Mouse (Mus musculus) gastrocnemius, postnatal 10 days (tissue): ENCODE measurements around the gene Tcea3. TPM values are rescaled to one million over a fixed set of nuclear protein-coding genes. Genes with fewer than 3 reads are reported as not detected.

Experiments
- DNase-seq: peaks from one replicate; pipeline ENCODE4 v3.0.0; 2021; ENCODE audit warnings: mixed read lengths
- total RNA-seq, 2 experiments: library from RNA; stranded (reverse); gene quantifications; 2 replicates each; pipeline ENCODE4 v1.2.3; 2021

Gene Tcea3
- total RNA-seq, 2 experiments from 2014 or later, result 199 to 247 TPM

DNA sequence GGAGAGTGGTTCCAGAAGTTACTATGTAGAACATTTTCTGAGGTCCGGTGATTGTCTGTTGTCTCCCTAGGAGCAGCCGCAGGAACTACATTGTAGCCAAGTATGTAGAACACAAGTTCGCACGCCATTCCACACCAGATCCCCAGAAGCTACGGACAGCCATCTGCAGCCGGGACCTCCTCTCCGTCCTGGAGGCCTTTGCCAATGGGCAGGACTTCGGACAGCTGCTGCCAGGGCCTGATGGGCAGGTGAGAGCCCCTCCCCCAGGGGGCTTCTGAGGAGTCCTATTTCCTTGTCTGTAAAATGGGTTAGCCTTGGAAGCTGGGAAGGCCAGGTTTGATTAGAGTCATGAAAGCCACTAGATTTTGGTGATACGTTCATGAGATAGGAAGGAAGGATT, 8.4 kb upstream of the Tcea3 start:
- no peak for DNase-seq

GRCm38 (mm10) chr4:136239622-136240021, 7.9 kb upstream of the Tcea3 start:
- peak; percentile 88 for DNase-seq

GRCm38 (mm10) chr4:136240123-136240522, 7.4 kb upstream of the Tcea3 start:
- no peak for DNase-seq

- DNase-seq, result no peak
These were observed 6.6 kb upstream of the Tcea3 start for GRCm38 (mm10) chr4:136240955-136241354.

GRCm38 (mm10) chr4:136242065-136242703, 5.3 kb upstream of the Tcea3 start:
- no peak for DNase-seq

GRCm38 (mm10) chr4:136242728-136243127, 4.8 kb upstream of the Tcea3 start:
- DNase-seq, result no peak

DNA sequence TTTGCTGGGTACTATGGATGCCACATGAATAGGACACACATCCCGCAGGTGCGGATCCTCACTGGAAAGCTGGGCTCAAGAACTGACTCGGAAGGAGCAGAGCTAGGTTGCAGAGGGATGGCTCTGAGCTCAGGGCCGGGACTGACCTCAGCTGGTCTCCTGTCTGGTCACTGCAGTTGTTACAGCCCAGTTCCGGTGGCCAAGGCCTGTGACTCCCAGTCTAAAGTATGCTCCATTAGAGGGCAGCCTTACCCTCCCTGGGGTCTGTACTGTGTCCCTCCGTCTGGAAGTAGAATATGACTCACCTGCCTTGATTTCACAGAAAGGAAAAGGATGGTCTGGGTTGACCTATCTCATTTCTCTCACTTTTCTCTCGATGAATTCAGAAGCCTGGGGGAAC, 3.3 kb upstream of the Tcea3 start:
- no peak for DNase-seq

- no peak for DNase-seq
These were observed 1.8 kb upstream of the Tcea3 start for GRCm38 (mm10) chr4:136245681-136246080.

GRCm38 (mm10) chr4:136246568-136246969, 960 bp upstream of the Tcea3 start:
- no peak for DNase-seq

GRCm38 (mm10) chr4:136247386-136247728, 172 bp upstream of the Tcea3 start:
- DNase-seq, result no peak

- DNase-seq, result peak; percentile 65
These were observed 1.2 kb downstream of the Tcea3 start for GRCm38 (mm10) chr4:136248464-136249331.

DNA sequence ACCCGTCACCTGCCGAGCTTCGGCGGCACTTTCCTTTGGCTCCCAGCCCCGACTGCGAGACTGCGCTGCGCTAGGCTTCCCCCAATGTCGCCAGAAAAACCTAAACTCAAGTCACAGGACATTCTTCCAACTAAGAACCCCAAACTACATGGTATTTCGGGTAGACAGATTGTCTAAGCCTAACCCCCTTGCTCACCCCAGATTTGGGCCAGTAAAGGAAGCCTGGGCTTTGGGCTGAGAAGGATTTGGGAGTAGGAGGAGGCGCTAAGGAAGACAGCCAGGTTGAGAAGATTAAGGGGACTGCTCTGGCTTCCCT, 1.8 kb downstream of the Tcea3 start:
- DNase-seq, result no peak

DNA sequence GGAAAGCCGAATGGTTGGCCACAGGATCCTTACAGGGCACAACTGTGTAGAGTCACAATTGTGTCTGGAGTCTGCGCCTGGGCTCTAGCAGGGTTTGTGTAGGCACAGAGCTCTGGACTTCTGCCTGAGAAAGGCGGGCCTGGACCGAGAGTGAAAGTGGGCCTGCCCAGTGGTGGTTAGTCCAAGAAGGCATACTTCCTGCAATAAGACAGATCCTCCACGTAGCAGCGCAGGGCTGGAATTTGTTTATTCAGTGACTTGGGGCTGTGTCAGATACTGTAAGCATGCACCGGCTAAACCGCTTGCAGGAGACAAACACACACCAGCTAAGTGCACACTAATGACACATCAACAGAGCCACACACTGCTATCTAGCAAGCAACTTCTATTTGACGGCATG, 2.3 kb downstream of the Tcea3 start:
- DNase-seq, result peak; percentile 58

GRCm38 (mm10) chr4:136255919-136256318, 8.4 kb downstream of the Tcea3 start:
- no peak for DNase-seq

DNA sequence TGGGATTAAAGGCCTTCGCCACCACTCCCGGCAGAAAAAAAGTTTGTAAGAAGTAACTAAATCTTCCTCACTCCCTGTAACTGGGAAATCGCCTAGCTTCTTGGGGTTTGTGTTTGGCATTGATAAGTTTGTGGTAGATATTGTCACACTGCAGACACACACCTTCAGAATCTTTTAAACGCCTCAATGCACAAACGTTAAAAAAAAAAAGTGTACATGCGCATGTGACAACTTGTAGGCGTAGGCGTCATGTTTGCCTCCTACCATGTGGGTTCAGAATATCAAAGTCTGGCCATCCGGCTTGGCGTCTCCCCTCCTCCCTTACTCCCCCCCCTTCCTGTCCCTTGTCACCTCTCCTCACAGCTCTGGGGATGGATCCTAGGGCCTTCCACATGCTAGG, 9.2 kb downstream of the Tcea3 start:
- no peak for DNase-seq

GRCm38 (mm10) chr4:136259916-136260315, 12.4 kb downstream of the Tcea3 start:
- DNase-seq, result no peak

- DNase-seq, result peak; percentile 93
These were observed 13.1 kb downstream of the Tcea3 start for GRCm38 (mm10) chr4:136260491-136261180.

DNA sequence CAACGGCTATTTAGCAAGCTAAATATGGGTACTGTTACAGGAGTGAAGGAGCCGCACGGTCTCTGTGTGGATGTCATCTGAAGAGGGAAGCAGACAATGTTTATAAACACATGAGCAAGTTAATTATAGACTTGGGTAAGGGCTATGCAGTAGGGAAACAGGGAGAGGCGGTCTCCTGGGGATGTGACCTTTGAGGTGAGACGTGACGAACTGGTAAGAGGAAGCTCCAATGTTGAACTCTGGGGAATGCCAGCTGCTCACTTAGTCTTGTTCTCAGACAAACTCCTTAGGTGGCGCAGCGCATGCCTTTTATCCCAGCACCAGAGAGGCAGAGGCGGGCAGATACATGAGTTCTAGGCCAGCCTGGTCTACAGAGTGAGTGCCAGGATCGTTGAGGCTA, 14.4 kb downstream of the Tcea3 start:
- DNase-seq, result no peak

- no peak for DNase-seq
These were observed 16.0 kb downstream of the Tcea3 start for GRCm38 (mm10) chr4:136263555-136263954.

DNA sequence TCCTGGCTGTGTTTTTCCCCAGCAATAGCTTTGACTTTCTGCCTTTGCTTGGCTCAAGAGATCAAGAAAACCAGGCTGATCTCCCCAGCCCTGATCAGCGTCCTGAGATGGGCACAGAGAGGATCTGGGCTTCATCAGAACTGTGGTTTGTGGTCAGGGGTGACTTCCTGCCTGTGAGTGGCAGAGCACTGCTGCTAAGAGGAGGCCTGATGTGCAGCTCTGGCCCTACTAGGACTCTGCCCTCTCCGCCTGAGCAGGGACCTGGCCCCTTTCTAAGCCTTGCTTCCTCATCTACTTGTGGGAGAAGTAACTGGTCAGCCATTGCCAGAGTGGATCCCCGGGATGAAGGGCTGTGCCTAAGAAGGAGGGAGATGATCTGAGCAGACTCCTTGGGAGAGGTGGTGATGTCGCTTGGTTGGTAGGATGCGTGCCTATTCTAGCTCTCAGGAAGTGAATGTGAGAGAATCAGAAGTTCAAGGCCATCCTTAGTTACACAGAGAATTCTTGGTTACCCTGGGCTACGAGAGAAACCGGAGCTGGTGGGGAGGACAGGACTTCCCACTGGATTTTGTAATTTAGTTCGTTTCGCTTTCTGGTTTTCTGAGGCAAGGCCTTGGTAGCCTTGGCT, 19.3 kb downstream of the Tcea3 start:
- DNase-seq, result no peak

GRCm38 (mm10) chr4:136268912-136269311, 21.4 kb downstream of the Tcea3 start:
- DNase-seq, result no peak

DNA sequence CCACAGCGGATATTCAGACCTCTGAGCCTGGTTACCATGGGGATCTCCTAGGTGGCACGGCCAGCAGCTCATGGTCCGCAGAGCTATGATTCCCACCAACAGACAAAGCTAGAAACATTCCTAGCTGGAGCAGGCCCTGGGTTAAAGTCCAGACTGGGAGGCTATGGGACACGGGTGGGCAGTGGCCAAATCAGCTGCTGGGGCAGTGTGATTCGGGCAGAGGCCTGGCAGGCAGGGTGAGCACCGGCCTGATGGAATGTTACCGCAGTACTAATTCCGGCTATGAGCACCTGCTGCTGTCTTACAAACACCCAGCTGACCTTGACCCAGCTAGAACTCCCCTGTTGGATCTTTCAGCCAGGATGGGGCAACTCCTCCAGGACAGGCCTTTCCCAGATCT, 23.1 kb downstream of the Tcea3 start:
- DNase-seq, result no peak

DNA sequence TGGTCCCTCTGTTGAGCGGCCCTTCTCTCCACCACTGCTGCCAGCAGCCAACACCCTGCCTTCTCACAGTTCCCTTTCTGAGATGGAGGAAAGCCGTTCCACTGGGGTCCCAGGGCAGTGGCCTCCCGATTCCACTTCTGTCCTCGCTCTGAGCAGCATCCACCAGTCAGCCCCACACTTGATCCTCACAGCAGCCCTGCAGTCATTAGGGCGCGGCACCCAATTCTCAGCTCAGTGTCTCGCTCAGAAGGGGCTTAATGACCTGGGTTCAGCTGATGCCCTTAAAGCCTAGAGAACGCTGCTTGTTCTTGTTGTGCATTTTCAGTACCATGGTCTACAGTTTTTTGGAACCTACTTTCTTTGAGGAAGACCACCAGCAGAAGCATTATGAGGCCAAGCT, 33.6 kb downstream of the Tcea3 start:
- no peak for DNase-seq
